Mouse (Mus musculus) erythroblast, adult 5-6 weeks (primary cell): Measurements from ENCODE around the gene Mypn. TPM values are rescaled to one million over a fixed set of nuclear protein-coding genes. Genes with fewer than 3 reads are reported as not detected.

Experiments used
- total RNA-seq, 2 experiments: library from RNA; stranded (forward) in 1 of 2; stranded (reverse) in 1 of 2; fragments of 150-400 nt in 1 of 2; fragments of 200-764, 138-1000 nt in 1 of 2; gene quantifications; 2 replicates each; pipeline versions ENCODE4 v1.2.3 to v1.2.4; 2015 to 2017; ENCODE audit warnings: low replicate concordance in 2 of 2

Gene Mypn
- total RNA-seq, 2 experiments from 2014 or later = not detected

Other genes with a start within 250 kb of the Mypn start
- 1.3 and 10.0 TPM in 2 replicates for gene Rufy2, start 223.7 kb downstream of the Mypn start, total RNA-seq (2015; ENCODE audit: low replicate concordance)
- gene Rufy2, start 223.7 kb downstream of the Mypn start, total RNA-seq (2017; ENCODE audit: low replicate concordance) = 1.7 and 3.9 TPM in 2 replicates
- 6.1 and 13.6 TPM in 2 replicates for gene Hnrnph3, start 179.7 kb downstream of the Mypn start, total RNA-seq (2015; ENCODE audit: low replicate concordance)
- gene Hnrnph3, start 179.7 kb downstream of the Mypn start, total RNA-seq (2017; ENCODE audit: low replicate concordance) = 7.6 and 27.6 TPM in 2 replicates
- not detected in 2 replicates for gene Pbld2, start 179.6 kb downstream of the Mypn start, total RNA-seq (2015; ENCODE audit: low replicate concordance)
- not detected in 2 replicates for gene Pbld2, start 179.6 kb downstream of the Mypn start, total RNA-seq (2017; ENCODE audit: low replicate concordance)
- gene Pbld1, start 143.8 kb downstream of the Mypn start, total RNA-seq (2015; ENCODE audit: low replicate concordance) = not detected in 2 replicates
- not detected in 2 replicates for gene Pbld1, start 143.8 kb downstream of the Mypn start, total RNA-seq (2017; ENCODE audit: low replicate concordance)
- not detected in 2 replicates for gene Atoh7, start 104.3 kb downstream of the Mypn start, total RNA-seq (2015; ENCODE audit: low replicate concordance)
- not detected in 2 replicates for gene Atoh7, start 104.3 kb downstream of the Mypn start, total RNA-seq (2017; ENCODE audit: low replicate concordance)
- 88.8 and 116 TPM in 2 replicates for gene Herc4, start 39.9 kb upstream of the Mypn start, total RNA-seq (2015; ENCODE audit: low replicate concordance)
- 84.1 and 89.2 TPM in 2 replicates for gene Herc4, start 39.9 kb upstream of the Mypn start, total RNA-seq (2017; ENCODE audit: low replicate concordance)
- 18.8 and 21.7 TPM in 2 replicates for gene Sirt1, start 177.8 kb upstream of the Mypn start, total RNA-seq (2015; ENCODE audit: low replicate concordance)
- gene Sirt1, start 177.8 kb upstream of the Mypn start, total RNA-seq (2017; ENCODE audit: low replicate concordance) = 30.3 and 31.5 TPM in 2 replicates
- 2.3 and 4.8 TPM in 2 replicates for gene Dnajc12, start 178.5 kb upstream of the Mypn start, total RNA-seq (2015; ENCODE audit: low replicate concordance)
- gene Dnajc12, start 178.5 kb upstream of the Mypn start, total RNA-seq (2017; ENCODE audit: low replicate concordance) = 0.51 and 0.98 TPM in 2 replicates
- not detected in 2 replicates for gene Gm7075, start 217.8 kb upstream of the Mypn start, total RNA-seq (2015; ENCODE audit: low replicate concordance)
- not detected in 2 replicates for gene Gm7075, start 217.8 kb upstream of the Mypn start, total RNA-seq (2017; ENCODE audit: low replicate concordance)
- gene Ctnna3, start 226.1 kb upstream of the Mypn start, total RNA-seq (2015; ENCODE audit: low replicate concordance) = not detected in 2 replicates
- gene Ctnna3, start 226.1 kb upstream of the Mypn start, total RNA-seq (2017; ENCODE audit: low replicate concordance) = not detected in 2 replicates